Mouse (Mus musculus): ENCODE data around the gene Mns1. TPM values are rescaled to one million over a fixed set of nuclear protein-coding genes. Genes with fewer than 3 reads are reported as not detected.

Mns1 gene
- total RNA-seq, 2 experiments from 2014 or later, result 223 to 555 TPM

DNA sequence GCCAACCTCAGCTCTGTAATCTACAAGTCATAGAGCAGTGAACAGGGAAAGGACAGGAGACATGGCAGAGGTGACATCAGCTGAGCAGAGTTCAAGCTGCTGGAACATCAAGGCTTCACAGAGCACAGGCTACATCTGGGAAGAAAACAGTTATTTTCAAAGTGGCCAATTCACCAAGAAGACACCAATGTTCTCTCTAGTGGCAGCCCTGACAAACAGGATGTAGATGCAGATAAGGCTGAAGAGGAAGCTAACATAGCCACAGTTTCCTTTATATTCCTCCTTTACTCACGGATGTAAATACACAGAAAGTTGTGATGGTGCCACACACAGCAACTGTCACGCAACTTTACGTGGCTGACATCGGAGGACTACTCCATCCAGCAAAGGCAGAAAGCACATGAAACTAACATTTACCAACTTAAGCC, 28.0 kb downstream of the Mns1 start:
- ATAC-seq (replicated peaks; ENCODE audit: low FRiP score, low TSS enrichment, poor library complexity, severe bottlenecking), result peak; percentile 56

DNA sequence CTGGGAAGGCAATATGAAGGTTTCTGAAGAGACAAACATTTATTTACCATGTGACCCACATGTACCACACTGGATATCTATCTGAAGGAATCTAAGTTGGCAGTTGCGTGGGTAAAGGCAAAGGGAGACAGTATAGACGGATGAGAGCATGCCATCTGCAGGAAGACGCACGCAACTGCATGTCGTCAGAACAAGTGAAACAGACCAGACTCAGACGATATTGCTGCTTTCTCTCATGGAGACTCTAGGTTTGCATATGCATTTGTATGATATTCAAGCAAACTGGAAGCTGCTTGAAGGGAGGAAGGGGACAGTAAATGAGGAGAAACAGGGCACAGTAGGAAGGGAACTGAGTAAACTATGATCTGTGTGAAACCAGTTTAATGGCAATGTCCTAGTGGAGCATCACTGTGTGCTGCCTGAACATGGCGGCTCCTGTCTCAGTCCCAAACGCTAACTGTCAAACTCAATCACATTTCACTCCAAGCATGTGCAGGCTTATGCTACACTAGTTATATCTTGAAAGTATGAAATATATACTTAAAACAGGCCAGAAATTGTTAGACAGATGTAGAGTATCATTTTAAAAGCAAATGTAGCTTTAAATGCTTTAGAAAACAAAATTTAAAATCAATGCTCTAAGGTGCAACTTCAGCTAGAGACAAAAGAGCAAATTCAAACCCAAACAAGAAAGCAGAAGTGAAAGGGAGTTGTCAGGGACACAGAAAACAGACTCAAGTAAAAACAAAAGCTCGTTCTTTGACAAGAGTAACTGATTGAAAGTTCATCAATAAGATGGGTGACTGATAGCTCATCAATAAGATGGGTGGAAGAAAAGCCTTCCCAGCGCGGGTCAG, 30.0 kb downstream of the Mns1 start:
- ATAC-seq (replicated peaks; ENCODE audit: low FRiP score, low TSS enrichment, poor library complexity, severe bottlenecking), result peak; percentile 86

DNA sequence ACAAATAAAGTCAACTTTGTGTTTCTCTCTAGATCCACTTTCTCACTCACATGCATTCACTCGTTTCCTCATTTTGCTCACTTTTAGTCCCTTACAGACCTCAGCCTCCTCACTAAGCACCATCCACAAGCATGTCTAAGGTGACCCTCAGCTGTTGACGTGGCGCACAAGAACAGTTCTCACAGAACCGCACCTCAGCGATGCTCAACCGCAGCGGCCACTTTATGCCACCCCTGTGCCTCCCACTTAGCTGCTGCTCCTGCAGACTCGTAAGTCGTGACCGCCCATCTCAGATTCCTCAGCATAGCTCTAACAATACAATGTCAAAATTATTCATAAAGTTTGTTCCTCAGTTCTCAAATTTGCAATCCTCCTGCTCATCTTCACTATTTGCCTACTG, 30.8 kb downstream of the Mns1 start:
- ATAC-seq (replicated peaks; ENCODE audit: low FRiP score, low TSS enrichment, poor library complexity, severe bottlenecking), result no peak

DNA sequence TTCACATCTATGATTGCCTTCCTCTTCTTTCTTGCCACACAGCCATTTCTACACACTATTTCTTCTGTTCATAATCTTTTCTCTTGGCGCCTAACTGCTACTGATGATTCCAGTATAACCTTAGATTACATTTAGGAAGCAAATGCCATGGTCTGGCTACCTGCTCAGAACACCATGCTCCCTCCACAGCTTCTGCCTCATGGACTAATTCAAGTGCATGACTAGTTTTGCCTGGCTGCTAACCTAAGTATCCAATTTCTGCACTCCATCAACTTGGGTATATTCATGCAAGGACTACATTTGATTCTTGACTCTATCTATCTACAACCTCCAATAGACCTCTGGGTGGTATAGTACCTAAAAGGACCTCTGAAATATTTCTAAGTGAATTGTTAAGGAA, 32.0 kb downstream of the Mns1 start:
- ATAC-seq (replicated peaks; ENCODE audit: low FRiP score, low TSS enrichment, poor library complexity, severe bottlenecking), result no peak

DNA sequence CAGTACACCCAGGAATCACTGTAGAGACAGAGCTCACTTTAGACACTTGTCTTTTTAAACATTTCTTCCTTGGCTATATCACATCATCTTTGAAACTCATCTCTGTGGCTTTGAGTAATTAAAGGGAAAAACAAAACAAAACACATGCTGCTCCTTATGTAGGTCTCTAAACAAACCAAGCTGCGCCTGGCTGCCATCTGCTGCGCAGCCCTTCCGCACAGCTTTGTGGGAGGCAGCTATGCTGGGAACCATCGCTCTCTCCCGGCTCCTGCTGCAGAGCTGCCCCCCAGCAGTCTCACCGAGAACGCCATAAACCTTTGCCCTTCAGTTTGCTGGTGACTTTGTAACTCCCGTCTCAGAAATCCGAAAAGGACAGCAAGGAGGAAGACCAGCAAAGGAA, 37.7 kb downstream of the Mns1 start:
- no peak for ATAC-seq (replicated peaks; ENCODE audit: low FRiP score, low TSS enrichment, poor library complexity, severe bottlenecking)

DNA sequence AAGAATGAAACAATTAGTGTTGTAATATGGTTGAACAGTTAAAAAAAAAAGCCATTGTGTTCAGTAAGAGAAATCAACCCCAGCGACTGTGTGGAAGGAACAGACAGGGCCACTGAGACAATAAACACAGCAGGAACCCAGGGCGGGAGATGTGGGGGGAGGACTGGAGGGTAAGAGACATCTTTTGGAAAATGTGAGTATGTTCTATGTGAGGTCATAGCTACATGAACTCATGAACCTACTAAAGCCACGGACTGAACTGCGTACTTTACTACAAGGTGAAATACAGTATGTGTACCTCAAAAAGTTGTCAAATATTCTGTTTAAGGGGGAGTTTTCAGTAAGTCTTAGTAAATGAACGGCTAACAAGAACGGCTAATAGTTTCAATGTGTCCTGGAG, 39.5 kb downstream of the Mns1 start:
- no peak for ATAC-seq (replicated peaks; ENCODE audit: low FRiP score, low TSS enrichment, poor library complexity, severe bottlenecking)

DNA sequence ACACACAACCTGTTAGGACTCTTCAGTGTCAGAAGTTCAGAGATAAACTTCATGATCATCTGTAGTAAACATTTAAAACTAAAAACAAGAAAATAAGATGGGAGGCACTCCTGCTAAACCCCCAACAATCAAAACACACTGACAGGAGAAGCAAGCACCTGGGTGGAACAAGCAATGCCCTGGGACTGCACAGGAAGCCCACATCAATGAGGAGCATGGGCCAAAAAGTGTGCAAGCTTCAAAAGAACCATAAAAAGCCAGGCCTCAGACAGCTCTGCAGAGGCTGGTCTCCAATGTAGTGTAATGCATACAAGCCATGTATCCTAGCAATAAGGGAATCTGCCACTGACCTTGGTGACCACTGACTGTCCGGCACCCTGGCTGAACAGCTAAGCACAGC, 41.5 kb downstream of the Mns1 start:
- no peak for ATAC-seq (replicated peaks; ENCODE audit: low FRiP score, low TSS enrichment, poor library complexity, severe bottlenecking)

DNA sequence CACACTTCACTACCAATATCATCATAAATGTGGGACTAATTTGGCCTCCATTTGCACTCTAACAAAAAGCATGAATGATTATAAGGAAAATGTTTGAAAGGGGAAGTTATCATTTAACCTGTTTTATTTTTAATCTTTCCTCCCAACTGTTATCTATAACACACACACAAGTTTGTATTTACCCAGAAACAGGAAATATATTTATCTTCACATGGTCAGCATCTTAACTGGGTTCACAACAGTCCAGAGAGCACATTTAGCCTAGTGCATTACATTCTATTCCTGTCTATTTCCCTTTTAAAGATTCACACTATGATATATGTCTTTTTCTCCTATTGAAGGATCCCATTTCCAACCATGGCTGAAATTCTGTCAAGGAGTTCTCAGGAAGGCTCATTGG, 50.7 kb downstream of the Mns1 start:
- peak; percentile 48; the same call in 1 of the 2 replicates for ATAC-seq (replicated peaks; ENCODE audit: low FRiP score, low TSS enrichment, poor library complexity, severe bottlenecking)

DNA sequence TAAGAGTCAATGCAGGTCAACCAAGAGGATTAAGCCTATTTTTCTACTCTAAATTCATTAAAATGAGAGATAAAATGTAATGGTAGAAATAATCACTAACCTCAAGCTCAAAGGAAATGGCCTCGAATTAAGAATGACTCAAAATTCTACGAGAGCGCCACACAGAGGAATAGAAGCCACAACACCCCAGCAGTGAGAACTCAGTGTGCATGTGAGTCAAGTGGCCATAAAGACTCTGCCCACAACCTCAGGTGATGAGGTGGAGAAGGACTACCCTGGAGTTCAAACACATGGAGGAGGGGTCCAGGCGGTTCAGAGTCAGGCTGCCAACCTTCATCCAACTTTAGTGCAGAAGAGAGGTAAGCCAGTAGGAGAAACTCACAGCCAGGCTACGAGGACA, 51.3 kb downstream of the Mns1 start:
- no peak for ATAC-seq (replicated peaks; ENCODE audit: low FRiP score, low TSS enrichment, poor library complexity, severe bottlenecking)

DNA sequence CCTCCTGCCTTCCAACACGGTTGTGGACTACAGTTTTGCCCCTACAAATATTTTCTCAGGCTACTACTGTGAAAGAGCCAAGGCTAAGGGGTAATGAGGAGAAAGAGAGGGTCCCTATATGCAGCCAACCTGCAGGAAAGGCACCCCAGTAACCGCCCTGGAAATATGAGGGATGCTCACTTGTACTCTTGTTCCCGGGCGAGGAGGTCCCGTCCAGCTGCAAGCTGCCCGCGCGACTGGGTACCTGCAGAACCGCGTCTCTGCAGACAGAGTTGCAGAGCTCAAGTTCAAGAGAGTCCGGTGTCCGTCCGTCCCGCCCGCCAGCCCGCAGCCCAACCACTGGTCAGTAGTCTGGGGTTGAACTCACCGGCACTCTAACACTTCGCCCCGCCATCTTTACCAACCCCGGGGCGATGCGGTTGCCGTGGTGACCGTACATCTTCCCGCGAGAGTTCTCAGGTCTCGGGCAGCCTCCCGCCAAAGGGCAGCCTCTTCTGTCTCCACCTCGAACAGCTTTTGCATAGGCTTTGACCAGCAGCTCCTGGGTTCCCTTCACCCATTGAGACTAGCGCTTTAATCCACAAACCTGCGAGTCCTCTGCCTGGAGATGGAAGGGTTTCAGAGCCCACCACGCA, 53.9 kb downstream of the Mns1 start:
- peak; percentile 97 for ATAC-seq (replicated peaks; ENCODE audit: low FRiP score, low TSS enrichment, poor library complexity, severe bottlenecking)

DNA sequence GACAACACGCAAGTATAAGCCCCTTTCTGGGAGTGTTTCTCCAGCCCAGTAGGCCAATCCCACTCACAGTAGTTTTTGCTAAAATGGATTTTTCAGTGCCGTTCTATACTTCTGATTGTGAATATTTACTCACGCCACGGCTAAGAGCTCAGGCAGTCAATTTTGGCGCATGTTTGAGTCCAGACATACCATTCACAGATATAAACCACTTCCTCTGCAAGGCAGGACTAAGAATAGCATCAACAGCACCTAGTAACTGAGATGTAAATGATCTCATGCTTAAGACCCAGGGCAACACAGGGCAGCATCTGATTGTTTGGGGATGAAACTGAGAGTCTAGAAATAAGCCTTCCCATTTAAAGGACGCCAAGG, 54.4 kb downstream of the Mns1 start, which contains the start of gene Tex9:
Gene Tex9 (minus strand): TSS at position 19 of the 372 bp plus-strand sequence.
- ATAC-seq (replicated peaks; ENCODE audit: low FRiP score, low TSS enrichment, poor library complexity, severe bottlenecking), result peak; percentile 19; the same call in 1 of the 2 replicates

DNA sequence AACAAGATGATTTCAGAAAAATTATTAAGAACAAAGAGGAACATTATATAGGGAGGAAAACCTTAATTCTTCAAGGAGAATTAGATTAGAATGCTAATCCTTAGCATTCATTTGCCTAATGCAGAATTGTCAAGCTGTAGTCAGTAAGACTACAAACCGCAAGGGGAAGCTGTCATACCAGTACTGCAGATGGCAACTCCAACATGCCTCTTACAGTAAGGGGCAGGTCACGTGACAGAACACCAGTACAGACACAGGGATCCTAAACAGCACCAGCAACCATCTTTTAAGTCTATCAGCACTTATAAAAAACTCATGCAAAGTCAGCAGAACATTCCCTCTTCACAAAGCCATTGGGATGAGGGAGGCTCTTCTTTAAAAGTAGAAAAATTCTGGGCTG, 55.7 kb downstream of the Mns1 start:
- ATAC-seq (replicated peaks; ENCODE audit: low FRiP score, low TSS enrichment, poor library complexity, severe bottlenecking), result no peak

DNA sequence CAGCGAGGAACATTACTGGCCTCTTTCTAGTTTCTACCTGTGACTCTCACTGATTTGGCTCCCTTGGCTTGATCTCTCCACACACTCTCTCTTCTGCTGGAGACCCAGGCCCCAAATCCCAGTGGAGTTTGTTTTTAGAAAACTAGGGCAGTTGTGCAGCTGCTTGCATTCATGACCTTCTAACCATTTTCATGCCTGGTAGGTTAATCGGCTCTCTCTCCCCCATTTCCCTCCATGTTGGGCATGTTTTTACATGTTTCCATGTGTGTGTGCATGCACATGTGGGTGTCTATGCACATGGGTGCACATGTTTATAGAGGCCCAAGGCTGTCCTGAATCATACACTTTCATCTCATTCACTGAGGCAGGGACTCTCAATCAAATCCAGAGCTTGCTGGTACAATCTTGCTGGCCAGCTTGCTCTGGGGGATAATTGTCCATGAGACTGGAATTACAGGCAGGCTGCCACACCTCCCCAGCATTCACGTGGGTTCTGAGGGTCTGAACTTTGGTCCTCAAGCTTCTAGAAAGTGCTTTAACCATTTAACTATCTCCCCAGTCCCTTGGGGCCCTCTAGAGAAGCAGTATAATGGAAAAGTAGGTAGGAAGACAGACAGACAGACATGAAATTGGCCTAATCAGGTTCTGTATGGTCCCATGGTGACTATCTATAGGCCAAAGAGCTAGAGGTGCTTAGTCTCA, 56.3 kb downstream of the Mns1 start:
- no peak for ATAC-seq (replicated peaks; ENCODE audit: low FRiP score, low TSS enrichment, poor library complexity, severe bottlenecking)

DNA sequence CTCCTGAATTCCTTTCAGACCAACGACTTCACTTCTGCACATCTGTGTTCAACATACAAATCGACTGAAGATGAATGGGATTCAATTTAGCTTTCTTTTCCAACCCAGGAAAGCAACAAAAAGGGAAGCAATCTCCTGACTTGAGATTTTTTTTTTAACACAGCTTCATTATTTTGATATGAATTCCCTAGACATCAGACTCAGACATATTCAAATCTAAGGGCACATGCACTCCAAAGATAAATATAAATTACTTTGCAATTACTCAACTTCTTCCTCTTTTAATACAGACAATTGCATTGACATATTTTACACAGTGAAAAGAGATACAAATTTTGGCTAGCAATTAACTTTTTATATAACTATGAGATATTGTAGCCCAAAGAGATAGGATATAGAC, 58.9 kb downstream of the Mns1 start:
- ATAC-seq (replicated peaks; ENCODE audit: low FRiP score, low TSS enrichment, poor library complexity, severe bottlenecking), result no peak

DNA sequence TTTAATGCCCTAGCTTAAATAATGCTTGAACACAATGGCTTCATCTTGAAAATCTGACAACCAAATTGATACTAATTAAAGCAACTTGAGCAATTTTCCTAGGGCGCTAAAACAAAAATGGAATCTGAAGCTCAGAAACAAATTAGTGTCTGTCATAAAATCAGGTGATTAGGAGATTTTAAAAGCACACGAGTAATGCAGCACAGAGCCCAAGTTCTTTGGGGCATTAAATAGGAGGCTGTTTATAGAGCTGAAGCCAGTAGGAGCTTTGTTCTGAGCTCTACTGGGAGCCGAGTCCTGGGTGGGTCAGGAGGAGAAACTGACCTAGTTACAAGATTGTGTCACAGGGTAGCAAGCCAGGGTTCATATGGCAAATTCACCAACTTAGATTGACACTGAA, 59.4 kb downstream of the Mns1 start:
- ATAC-seq (replicated peaks; ENCODE audit: low FRiP score, low TSS enrichment, poor library complexity, severe bottlenecking), result no peak

Other genes with a start within 250 kb of the Mns1 start
- gene Zfp280d, start 163.2 kb upstream of the Mns1 start, total RNA-seq (2014; fragmentation: Nextera tagmentation), result 106 and 117 TPM in 2 replicates
- 83.9 and 88.2 TPM in 2 replicates for gene Zfp280d, start 163.2 kb upstream of the Mns1 start, total RNA-seq (2017)
- gene Tex9, start 54.2 kb downstream of the Mns1 start, total RNA-seq (2014; fragmentation: Nextera tagmentation), result 27.9 and 34.0 TPM in 2 replicates
- gene Tex9, start 54.2 kb downstream of the Mns1 start, total RNA-seq (2017), result 30.5 and 52.0 TPM in 2 replicates
- gene Rfx7, start 94.2 kb downstream of the Mns1 start, total RNA-seq (2014; fragmentation: Nextera tagmentation), result 44.3 and 50.8 TPM in 2 replicates
- 14.8 and 28.6 TPM in 2 replicates for gene Rfx7, start 94.2 kb downstream of the Mns1 start, total RNA-seq (2017)
- 212 and 300 TPM in 2 replicates for gene Nedd4, start 224.3 kb downstream of the Mns1 start, total RNA-seq (2014; fragmentation: Nextera tagmentation)
- gene Nedd4, start 224.3 kb downstream of the Mns1 start, total RNA-seq (2017), result 341 and 350 TPM in 2 replicates

All from megakaryocyte-erythroid progenitor cell, adult 5-6 weeks (primary cell).